Mouse (Mus musculus) liver, postnatal 0 days (tissue): Measurements from ENCODE around the gene Kirrel3. TPM values are rescaled to one million over a fixed set of nuclear protein-coding genes. Genes with fewer than 3 reads are reported as not detected.

Experiments used
- ATAC-seq: fragments of 200-750 bp; cut with Nextera tagmentation; 2 replicates; pipeline ENCODE4 v1.8.0; 2017; ENCODE audit warnings: mild to moderate bottlenecking, moderate library complexity
- DNase-seq: peaks from one replicate; pipeline ENCODE4 v3.0.0-alpha.2; 2016
- H3K27ac ChIP-seq: fragments of 300-500 bp; sonication (generic); 2 replicates; pipeline ENCODE4 v1.5.1; 2014; ENCODE audit warnings: antibody characterized with exemption, moderate library complexity, mild to moderate bottlenecking, low read depth
- H3K27me3 ChIP-seq: fragments of 300-500 bp; sonication (generic); 2 replicates; pipeline ENCODE4 v1.6.1; 2014; ENCODE audit warnings: low read length, control low read depth, mixed read lengths; ENCODE audit not compliant: insufficient read depth
- H3K36me3 ChIP-seq: fragments of 300-500 bp; sonication (generic); replicated peaks from 2 replicates; pipeline ENCODE4 v1.6.1; 2014; ENCODE audit warnings: mild to moderate bottlenecking, control low read depth, low read length, moderate library complexity, mixed read lengths; ENCODE audit not compliant: insufficient read depth
- H3K4me1 ChIP-seq: fragments of 300-500 bp; sonication (generic); 2 replicates; pipeline ENCODE4 v1.6.1; 2014; ENCODE audit warnings: antibody characterized with exemption, mild to moderate bottlenecking, control low read depth; ENCODE audit not compliant: insufficient read depth
- H3K4me2 ChIP-seq: fragments of 300-500 bp; sonication (generic); 2 replicates; pipeline ENCODE4 v1.6.1; 2014; ENCODE audit warnings: low read depth, mild to moderate bottlenecking, low read length, moderate library complexity, mixed read lengths
- H3K4me3 ChIP-seq: fragments of 300-500 bp; sonication (generic); 2 replicates; pipeline ENCODE4 v1.5.1; 2014; ENCODE audit warnings: low read depth, low read length
- H3K9ac ChIP-seq: fragments of 300-500 bp; sonication (generic); replicated peaks from 2 replicates; pipeline ENCODE4 v1.6.1; 2014; ENCODE audit warnings: mild to moderate bottlenecking, moderate library complexity
- H3K9me3 ChIP-seq: fragments of 300-500 bp; sonication (generic); 2 replicates; pipeline ENCODE4 v1.6.1; 2016; ENCODE audit warnings: mild to moderate bottlenecking, control low read depth, low read length, mixed read lengths
- CTCF ChIP-seq: sonication (generic); IDR thresholded peaks from 2 replicates; pipeline ENCODE4 v1.5.1; 2016; ENCODE audit warnings: antibody characterized with exemption, low read depth
- EP300 ChIP-seq: IDR thresholded peaks from 2 replicates; pipeline ENCODE4 v1.6.1; 2016; ENCODE audit warnings: antibody characterized with exemption, low read depth, mild to moderate bottlenecking
- whole genome bisulfite sequencing: fragments of 180-500 bp; shearing (Covaris S2); extraction: QIAGEN DNeasy Blood & Tissue Kit; methylation state at CpG from one replicate; pipeline ENCODE4 v1.1.7; 2014; ENCODE audit not compliant: insufficient replicate concordance; 5-methylcytosine and 5-hydroxymethylcytosine counted together
- polyA plus RNA-seq: library from polyadenylated mRNA; unstranded; fragments of >200 nt; fragmentation: Nextera tagmentation; extraction: Ambion mirVana; gene quantifications from 2 replicates; pipeline ENCODE4 v1.2.1, GENCODE M21; 2015

Kirrel3 gene
- polyA plus RNA-seq, 1 experiment from 2014 or later = 0.07 TPM

DNA sequence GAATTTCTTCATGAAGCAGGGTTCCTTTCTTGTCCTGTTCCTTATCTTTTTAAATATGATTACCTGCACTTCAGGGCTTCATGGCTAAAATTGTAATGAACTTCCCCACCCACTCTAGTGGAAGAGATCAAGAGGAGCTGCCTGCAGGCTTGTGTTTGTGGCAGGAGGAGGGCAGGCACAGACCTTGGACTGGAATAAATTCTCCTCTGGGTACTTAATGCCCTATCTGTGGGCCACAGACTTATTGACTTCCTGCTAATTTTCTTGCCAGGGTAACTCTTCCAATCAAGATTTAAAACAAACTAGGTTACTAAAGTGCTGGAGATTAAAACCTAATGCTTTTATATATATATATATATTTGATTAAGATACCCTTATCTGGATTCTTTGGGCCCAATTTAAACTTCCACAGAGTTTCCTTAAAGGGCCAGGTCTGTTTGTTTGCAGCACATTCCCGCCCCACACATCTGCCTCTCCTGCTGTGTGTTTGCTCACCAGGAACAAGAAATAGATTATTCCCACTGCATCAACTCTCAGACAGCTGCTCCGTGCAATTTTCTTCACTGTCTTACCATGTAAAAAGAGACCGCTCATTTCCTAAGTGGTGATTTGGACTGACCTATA is 229.4 kb downstream of the Kirrel3 start:
- H3K27ac ChIP-seq = no peak overlapping the region
- H3K36me3 ChIP-seq = no peaks in the 10 kb centered on the region
- no peaks in the 10 kb centered on the region for H3K4me1 ChIP-seq
- WGBS = 55% methylated on average over 3 of the region's 3 CpGs
- no peaks in the 10 kb centered on the region for H3K27me3 ChIP-seq
- no peak overlapping the region for H3K4me3 ChIP-seq
- no peak overlapping the region for H3K4me2 ChIP-seq
- ATAC-seq (no peak), DNase-seq (no peak)
- no peak overlapping the region for H3K9ac ChIP-seq
- TF ChIP-seq CTCF (no peak), EP300 (no peak)
- H3K9me3 ChIP-seq = no peaks in the 10 kb centered on the region

DNA sequence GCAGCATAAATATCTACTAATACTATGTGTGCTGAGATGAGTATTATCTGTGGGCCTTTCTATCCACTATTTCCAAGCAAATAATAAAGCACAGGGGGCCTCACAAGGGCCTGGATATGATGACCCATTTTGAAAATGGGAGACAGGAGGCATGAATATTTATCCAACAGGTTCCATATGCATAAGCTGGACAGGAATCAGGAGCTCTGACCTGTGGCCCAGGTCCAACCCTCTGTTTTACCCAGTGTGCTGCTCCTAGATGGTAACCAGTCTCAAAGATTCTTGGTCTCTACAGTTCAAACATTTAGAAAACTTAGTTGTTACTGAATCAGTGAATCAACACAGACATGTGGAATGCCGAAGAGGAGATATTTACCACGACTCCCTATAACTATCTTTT is 230.8 kb downstream of the Kirrel3 start:
- ATAC-seq (no peak), DNase-seq (no peak)
- Histone ChIP-seq H3K9me3 (no peaks in the 10 kb centered on the region), H3K4me1 (no peaks in the 10 kb centered on the region), H3K4me3 (no peak overlapping the region), H3K36me3 (no peaks in the 10 kb centered on the region), H3K27me3 (no peaks in the 10 kb centered on the region), H3K4me2 (no peak overlapping the region), H3K27ac (no peak overlapping the region), H3K9ac (no peak overlapping the region)
- WGBS = 64% methylated on average over 2 of the region's 2 CpGs
- TF ChIP-seq CTCF (no peak), EP300 (no peak)

DNA sequence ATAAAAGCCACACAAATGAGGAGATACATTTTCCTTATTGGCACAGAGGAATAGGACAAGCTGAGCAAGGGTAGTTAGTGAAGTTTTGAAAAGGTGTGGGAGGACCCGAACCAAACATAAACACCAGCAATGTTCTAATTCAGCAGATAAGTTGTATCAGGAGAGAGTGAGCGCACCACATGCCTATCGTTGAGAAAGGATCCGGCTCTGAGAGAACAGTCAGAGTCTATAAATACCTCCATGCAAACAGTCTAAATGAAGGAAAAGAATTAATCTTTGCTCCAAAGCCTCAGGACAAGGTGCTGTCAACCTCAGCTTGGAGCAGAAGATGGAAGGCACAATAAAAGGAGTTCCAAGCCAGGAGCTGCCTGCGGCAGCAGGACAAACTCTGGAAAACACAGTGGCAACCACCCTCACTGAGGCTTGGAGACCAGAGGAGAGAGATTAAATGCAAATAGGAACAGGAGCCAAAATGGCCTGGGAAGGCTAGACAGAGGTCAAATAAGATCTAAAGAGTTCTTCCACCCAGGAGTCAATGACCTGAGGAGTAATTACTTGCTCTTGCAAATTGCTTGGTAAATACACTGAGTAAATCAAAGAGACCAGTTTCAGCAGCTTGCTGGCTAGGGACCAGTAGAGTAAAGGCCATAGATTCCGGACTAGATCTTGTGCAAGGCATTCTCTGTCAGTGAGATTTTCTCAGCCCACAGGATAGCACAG is 235.9 kb downstream of the Kirrel3 start:
- 30% methylated on average over 6 of the region's 6 CpGs for WGBS
- H3K36me3 ChIP-seq = no peaks in the 10 kb centered on the region
- no peaks in the 10 kb centered on the region for H3K4me1 ChIP-seq
- ATAC-seq (no peak), DNase-seq (no peak)
- H3K27me3 ChIP-seq = no peaks in the 10 kb centered on the region
- no peak overlapping the region for H3K27ac ChIP-seq
- no peak overlapping the region for H3K4me3 ChIP-seq
- TF ChIP-seq CTCF = no peak
- no peak for TF ChIP-seq EP300
- no peak overlapping the region for H3K4me2 ChIP-seq
- H3K9me3 ChIP-seq = no peaks in the 10 kb centered on the region
- H3K9ac ChIP-seq = no peak overlapping the region

DNA sequence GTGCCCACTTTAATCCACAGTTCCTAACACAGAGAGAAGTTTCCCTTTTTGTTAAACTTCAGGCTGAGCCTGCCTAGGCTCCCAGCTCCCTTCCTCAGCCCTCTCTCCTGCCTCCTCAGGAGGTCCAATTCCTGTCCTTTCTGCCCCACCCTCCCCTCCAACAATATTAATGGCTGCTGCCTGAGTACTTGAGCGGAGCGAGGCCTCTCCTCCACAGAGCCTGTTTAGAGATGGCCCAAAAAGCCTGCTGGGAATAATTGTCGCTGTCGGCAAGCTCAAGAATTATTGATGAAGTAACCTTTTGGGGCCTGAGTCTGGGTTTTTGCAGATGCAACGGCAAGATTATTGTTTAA is 236.5 kb downstream of the Kirrel3 start:
- DNase-seq (no peak), ATAC-seq (no peak)
- Histone ChIP-seq H3K4me3 (no peak overlapping the region), H3K4me2 (no peak overlapping the region), H3K36me3 (no peaks in the 10 kb centered on the region), H3K4me1 (no peaks in the 10 kb centered on the region), H3K9ac (no peak overlapping the region), H3K27me3 (no peaks in the 10 kb centered on the region), H3K27ac (no peak overlapping the region), H3K9me3 (no peaks in the 10 kb centered on the region)
- 56% methylated on average over 5 of the region's 5 CpGs for WGBS
- TF ChIP-seq CTCF (no peak), EP300 (no peak)

DNA sequence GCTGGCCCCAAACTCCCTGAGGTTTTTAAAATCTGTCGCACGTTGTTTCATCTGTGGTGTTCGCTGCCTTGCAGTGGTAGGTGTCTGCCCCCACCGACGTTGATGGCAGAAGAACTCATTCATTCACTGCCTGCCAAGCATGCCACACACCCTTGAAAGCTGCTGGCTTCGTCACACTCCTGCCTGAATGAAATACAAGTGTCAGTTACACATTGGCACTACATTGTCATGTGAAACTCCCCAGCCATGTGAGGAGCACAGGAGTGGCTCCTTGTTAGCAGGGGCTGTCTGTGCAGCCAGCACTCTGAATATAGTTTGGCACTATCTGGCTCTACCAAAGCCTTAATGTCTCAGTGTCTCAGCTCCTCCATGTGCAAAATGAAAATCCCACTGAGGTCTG is 246.8 kb downstream of the Kirrel3 start:
- ATAC-seq = no peak

DNA sequence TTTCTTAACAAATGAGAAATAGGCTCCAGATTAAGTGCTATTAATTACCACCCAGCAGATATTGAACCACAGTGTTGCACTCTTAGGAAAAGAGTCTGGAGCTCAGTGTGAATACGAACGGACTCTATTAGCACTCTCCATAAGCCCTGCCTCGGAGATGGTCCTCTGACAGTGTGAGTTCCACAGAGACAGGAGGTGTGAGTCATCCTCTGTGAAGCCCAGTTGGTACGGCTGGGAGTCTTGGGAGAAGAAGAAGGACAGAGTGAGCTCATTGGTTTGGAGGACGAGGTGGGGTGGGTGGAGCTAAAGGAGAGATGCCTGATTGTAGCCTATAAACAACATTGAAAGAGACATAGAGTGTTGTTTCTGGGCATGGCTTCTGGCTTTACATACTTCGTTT is 247.9 kb downstream of the Kirrel3 start:
- TF ChIP-seq EP300 (no peak), CTCF (no peak)
- WGBS = 58% methylated on average over 6 of the region's 6 CpGs
- no peak overlapping the region for H3K4me3 ChIP-seq

More for the DNA sequence above, 246.8 kb downstream of the Kirrel3 start:
- no peaks in the 10 kb centered on the region for H3K4me1 ChIP-seq
- H3K9me3 ChIP-seq = no peaks in the 10 kb centered on the region
- H3K4me2 ChIP-seq = no peak overlapping the region
- H3K9ac ChIP-seq = no peak overlapping the region
- TF ChIP-seq CTCF = no peak
- no peak for TF ChIP-seq EP300
- H3K27ac ChIP-seq = no peak overlapping the region
- no peaks in the 10 kb centered on the region for H3K36me3 ChIP-seq
- H3K4me3 ChIP-seq = no peak overlapping the region
- 71% methylated on average over 6 of the region's 6 CpGs for WGBS
- DNase-seq = no peak
- H3K27me3 ChIP-seq = no peaks in the 10 kb centered on the region

More for the DNA sequence above, 247.9 kb downstream of the Kirrel3 start:
- Histone ChIP-seq H3K27me3 (no peaks in the 10 kb centered on the region), H3K36me3 (no peaks in the 10 kb centered on the region), H3K4me1 (no peaks in the 10 kb centered on the region), H3K9ac (no peak overlapping the region), H3K27ac (no peak overlapping the region), H3K4me2 (no peak overlapping the region), H3K9me3 (no peaks in the 10 kb centered on the region)
- ATAC-seq (no peak), DNase-seq (no peak)
